Mouse (Mus musculus) megakaryocyte, adult 5-6 weeks (primary cell): Measurements from ENCODE around the gene Kalrn. TPM values are rescaled to one million over a fixed set of nuclear protein-coding genes. Genes with fewer than 3 reads are reported as not detected.

Source experiments
- ATAC-seq: 2 replicates; pipeline ENCODE4 v1.8.0; 2016; ENCODE audit warnings: mild to moderate bottlenecking, inconsistent platforms; ENCODE audit not compliant: poor library complexity, severe bottlenecking
- total RNA-seq, 2 experiments: library from RNA; stranded (forward) in 1 of 2; stranded (reverse) in 1 of 2; fragments of 153-499, 151-499 nt in 1 of 2; fragments of 221-1000, 200-1000 nt in 1 of 2; gene quantifications; 2 replicates each; pipeline versions ENCODE4 v1.2.3 to v1.2.4; 2015 to 2017

Gene Kalrn
- total RNA-seq, 2 experiments from 2014 or later, result 0.81 to 1.2 TPM

DNA sequence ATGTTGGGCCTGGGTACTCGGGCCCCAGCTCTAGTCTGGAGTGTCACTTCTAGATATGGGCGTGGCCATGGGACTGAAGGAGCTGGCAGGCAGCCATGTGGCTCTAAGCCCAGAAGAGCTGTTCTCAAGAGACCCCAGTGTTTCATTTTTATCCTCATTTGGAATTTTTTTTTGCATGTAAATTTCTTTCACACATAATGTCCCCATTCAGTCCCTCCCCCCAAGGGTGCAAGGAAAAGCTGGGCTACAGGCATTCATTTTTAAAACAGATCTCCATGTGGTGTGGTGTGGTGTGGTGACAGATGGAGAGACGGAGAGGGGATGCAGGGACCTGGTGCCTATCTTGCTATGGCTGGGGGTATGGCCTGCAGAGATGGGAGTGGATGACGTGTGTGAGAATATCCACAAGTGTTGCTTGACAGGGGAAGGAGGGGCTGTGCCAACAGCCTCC lies 569.2 kb downstream of the Kalrn start:
- ATAC-seq, result no peak

DNA sequence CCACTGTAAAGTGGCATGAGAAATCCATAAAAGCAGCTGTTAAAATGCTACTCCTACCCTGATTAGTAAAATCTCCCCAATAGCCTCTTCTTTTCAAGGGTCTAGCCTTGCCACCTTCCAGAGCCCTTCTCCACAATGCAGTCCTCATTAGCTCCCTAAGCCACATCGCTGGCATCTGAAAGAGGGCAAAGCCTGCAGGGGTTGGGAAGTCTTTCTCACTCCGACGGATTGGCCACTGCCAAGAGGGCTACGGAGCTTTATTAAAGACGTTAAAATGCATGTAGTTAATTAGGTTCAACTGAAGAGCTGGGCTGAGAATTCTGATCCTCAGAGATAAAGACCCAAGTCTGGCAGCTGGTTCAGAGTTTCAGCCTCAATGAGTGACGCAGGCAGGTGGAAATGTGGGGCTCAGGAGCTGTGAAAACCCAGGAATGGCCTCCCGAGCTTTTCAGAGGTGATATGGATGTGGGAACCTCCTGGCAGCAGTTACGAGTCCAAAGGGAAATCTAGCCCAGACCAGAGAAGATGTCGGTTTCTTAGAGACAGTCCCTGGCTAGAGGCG lies 569.7 kb downstream of the Kalrn start:
- ATAC-seq, result no peak

DNA sequence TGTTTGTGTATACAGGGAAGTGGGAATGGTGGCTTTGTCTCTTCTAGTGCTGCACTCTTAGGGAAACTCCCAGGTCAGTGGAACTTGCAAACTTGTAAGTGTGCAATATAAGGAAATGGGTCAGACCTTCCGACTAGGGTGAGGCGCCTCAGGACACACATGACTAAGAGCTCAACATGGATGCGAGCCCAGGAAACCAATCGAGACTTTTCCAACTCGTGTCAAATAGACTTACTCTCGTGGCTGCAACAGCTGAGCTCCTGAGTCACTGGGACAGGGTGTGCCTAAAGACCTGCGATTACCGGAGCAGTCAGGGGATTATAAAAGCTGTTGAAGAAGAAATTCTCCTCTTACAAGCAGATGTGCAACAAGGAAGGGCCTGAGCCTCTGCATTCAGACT lies 572.6 kb downstream of the Kalrn start:
- ATAC-seq, result no peak

DNA sequence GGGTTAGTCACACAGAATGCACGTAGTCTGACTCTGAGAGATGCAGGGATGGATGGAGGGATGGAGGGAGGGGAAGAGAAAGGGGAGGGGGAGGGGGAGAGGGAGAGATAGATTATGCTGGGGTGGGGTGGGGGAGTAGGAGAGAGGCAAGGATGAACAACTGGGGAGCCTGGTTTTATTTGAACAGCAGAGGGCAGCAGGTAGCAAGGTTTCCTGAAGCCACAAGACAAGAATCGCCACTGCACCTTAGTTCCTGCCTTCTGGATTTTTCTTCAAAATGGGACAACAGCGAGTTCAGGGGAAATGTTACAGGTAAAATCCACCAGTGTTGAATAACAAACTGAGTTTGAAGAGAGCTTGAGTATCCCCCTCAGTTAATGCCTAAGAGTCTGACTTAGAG lies 573.9 kb downstream of the Kalrn start:
- no peak for ATAC-seq

DNA sequence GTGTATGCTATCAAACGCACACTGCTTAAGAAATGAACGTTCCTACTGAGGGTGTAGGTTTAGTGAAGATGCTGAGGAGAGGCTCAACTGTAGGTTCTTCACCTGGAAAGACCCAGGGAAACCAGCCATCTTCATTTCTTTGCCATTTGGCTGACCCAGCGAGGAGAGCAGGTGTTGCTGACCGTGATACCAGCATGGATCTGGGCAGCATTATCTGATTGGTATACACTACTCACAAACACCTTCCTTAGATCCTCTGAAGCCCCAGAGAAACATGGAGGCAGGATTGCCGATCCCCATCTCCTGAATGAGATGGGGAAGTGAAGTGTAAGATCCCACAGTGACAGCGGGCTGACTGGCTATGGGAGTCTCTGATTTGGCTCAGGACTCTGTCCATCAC lies 575.3 kb downstream of the Kalrn start:
- ATAC-seq, result no peak

GRCm38 (mm10) chr16:33996030-33996429 lies 577.3 kb downstream of the Kalrn start:
- ATAC-seq, result peak; percentile 94

DNA sequence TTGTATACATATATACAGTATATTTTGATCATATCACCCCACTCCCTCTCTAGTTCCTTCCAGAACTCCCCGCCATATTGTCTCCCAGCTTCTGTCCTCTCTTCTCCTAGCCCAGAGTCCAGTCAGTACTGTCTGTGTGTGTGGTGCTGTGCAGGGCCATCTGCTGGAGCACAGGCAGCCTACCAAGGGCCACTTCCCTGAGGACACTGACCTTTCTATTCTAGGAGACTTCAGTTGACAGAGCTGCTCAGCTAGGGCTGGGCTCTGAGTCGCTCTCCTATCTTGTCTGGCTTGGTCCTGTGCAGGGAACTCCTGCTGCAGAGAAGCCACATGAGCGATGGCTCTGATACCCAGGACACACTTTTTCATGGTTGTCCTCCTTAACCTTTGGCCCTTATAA lies 577.8 kb downstream of the Kalrn start:
- no peak for ATAC-seq

DNA sequence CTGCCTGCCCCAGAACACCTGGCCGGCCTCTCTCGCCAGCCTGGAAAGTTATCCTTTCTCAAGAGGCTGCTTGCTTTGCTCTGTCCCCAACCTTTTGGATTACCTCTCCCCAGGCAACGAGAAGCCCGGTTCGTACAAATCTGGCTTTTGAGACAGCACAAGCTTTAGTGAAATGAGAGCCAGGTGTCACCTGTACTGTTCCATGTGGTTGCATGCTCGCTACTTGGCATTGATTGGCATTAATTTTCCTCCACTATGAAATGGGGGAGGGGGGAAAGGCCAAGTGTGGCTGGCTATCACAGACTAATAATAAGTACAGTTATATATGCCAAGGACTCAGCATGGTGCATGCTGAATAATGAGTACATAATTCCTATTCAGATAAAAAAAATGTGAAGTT lies 579.0 kb downstream of the Kalrn start:
- ATAC-seq, result no peak

- no peak for ATAC-seq
These were observed 582.6 kb downstream of the Kalrn start for GRCm38 (mm10) chr16:33990712-33991111.

- ATAC-seq, result no peak
These were observed 584.2 kb downstream of the Kalrn start for GRCm38 (mm10) chr16:33989106-33989505.

GRCm38 (mm10) chr16:33988358-33989012 lies 584.8 kb downstream of the Kalrn start:
- peak; percentile 85 for ATAC-seq

- ATAC-seq, result no peak
These were observed 586.3 kb downstream of the Kalrn start for GRCm38 (mm10) chr16:33986993-33987392.

- ATAC-seq, result peak; percentile 76
These were observed 588.0 kb downstream of the Kalrn start for GRCm38 (mm10) chr16:33985372-33985771.

DNA sequence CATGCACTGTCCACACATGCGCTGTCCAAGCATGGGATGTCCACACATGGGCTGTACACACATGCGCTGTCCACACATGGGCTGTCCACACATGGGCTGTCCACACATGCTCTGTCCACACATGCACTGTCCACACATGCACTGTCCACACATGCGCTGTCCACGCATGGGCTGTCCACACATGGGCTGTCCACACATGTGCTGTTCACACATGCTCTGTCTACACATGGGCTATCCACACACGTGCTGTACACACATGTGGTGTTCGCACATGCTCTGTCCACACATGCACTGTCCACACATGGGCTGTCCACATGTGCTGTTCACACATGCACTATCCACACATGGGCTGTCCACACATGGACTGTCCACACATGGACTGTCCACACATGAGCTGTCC lies 589.6 kb downstream of the Kalrn start:
- no peak for ATAC-seq

- no peak for ATAC-seq
These were observed 593.5 kb downstream of the Kalrn start for GRCm38 (mm10) chr16:33979855-33980254.

DNA sequence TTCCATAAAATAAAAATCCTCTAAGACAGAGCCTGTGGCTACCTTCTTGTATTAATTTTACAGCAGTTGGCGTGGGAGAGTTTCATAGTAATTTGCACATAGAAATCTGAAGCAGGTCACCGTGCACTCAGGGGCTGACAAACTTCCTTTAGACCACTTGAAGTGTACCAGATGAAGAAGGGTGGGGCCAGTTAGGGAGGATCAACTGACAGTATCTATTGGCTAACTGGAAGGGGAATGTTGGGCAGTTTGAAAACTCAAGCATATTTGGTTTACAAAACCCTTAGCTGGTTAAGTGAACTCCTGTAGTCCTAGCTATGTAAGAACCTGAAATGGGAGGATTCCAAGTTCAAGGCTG lies 606.1 kb downstream of the Kalrn start:
- ATAC-seq, result peak; percentile 45

DNA sequence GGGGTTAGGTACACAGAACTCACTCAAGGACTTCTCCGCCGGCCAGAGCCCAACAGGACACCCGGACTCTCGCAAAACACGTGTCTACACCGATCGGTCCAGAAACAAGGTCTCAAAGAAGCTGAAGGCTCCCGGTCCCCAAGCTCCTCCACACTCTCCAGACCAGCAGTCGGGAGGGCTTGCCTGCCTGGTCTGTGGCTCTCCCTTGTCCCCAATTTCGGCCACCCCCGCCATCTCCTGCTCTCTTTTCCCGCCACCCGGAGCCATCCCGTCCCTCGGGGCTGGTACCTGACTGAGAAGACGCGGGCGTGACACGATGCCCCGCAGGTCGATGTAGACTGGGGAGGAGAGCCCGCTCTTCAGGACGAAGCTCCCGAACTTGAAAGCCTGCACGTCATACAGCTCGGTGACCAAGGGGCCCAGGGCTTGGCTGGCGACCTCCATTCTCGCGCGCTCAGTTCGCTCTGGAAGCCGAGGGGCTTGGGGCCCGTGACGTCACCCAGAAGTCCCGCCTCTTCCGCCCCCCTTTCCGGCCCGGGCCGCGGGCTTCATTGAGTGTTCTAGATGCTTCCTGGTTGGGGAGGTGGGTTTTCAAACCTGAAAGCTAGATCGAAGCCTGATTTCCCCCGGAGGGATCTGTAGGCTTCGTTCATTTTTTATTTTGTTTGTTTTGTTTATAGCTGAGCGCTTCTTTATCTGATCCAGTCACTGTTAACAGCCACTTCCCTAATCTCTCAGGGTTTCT lies 606.6 kb downstream of the Kalrn start, which contains the start of gene Umps:
Gene Umps (minus strand): TSS at position 501 of the 745 bp plus-strand sequence.
- ATAC-seq, result peak; percentile 93

GRCm38 (mm10) chr16:33965878-33966537 lies 607.3 kb downstream of the Kalrn start:
- ATAC-seq, result no peak; the same call in 1 of the 2 replicates

GRCm38 (mm10) chr16:33963509-33963908 lies 609.8 kb downstream of the Kalrn start:
- no peak for ATAC-seq

DNA sequence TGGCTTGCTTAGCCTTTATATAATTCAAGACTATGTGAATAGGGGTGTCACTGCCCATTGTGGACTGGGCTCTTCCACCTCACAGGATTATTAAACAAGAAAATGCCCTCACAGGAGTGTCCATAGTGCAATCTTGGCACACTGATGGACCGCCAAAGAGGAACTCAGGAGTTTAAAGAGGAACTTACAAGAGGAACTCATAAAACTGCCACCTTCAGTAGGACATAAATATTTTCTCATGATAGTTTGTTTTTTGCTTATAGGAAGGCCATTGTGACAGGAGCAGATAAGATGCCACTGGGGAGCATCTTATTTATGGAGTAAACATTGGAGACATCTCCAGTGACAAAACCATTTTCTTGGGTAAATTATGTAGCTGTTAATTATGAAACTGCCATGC lies 618.5 kb downstream of the Kalrn start:
- peak; percentile 69 for ATAC-seq

DNA sequence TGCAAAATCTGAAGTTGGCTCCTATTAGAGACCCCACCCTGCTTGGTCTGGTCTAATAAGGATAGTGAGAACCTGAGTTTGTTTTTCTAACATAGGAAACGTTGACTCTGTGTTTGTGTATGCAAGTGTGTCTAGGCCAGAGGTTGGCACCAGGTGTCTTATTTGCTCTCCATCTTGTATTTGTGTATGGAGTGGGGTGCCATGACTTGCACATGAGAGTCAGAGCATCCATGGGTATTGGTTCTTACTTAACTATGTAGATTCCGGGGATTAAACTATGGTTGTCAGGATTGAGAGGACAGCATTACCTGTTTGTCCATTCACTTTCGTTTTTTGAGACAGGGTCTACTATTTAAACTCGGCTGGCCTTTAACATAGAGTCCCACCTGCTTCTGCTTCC lies 620.3 kb downstream of the Kalrn start:
- ATAC-seq, result no peak

DNA sequence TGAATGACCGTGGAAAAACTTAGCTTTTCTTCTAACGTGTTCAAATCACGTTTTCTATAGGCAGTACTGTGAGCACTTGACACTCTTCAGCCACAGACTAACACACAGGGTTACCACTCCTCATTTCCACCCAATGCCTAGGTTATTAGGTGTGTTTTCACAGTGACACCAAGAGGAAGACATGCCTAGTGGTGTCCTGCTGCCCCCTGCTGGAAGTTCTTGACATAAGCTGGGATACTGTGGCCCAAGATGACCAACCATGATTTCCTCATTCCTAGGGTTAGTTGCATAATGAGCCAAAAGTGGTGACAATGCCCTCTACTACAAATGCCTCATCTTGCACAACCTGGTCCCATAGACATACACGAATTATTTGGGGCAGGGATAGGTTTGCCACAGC lies 622.5 kb downstream of the Kalrn start:
- peak; percentile 87 for ATAC-seq
